Mouse (Mus musculus) lung, adult 18-20 months (tissue): ENCODE data around the gene Pxylp1.

Experiments
- DNase-seq, 2 experiments: peaks; one replicate each; pipeline ENCODE4 v3.0.0; 2022; ENCODE audit warnings: mixed read lengths in 2 of 2

The Pxylp1 gene

GRCm38 (mm10) chr9:96818822-96819481 is 73.5 kb downstream of the Pxylp1 start:
- no peak for DNase-seq

- DNase-seq: peak in 1 of 2 experiments; percentile 51
These were observed 74.2 kb downstream of the Pxylp1 start for GRCm38 (mm10) chr9:96818128-96818821.

GRCm38 (mm10) chr9:96811996-96812395 is 80.5 kb downstream of the Pxylp1 start:
- no peak for DNase-seq

- DNase-seq: no peak
These were observed 92.2 kb downstream of the Pxylp1 start for GRCm38 (mm10) chr9:96800131-96800825.

DNA sequence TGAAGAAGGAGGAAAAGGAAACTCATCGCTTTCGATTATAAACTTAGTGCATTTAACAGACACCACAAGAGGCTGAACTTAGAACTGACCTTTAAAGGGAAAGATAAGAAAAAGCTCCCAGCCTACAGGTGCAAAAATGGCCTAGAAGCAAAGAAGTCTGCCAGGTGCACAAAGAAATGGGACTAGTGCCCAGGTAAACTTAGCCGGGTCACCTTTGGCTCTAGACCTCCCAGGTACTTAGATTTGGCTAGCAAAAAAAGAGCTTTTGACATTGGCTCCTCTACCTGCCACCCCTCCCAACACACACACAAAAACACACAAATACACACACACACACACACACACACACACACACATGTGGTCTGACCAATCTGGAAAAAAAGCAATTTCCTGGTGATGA is 95.2 kb downstream of the Pxylp1 start:
- peak; percentile 24 to 29 for DNase-seq

GRCm38 (mm10) chr9:96795399-96795928 is 97.0 kb downstream of the Pxylp1 start:
- no peak for DNase-seq

DNA sequence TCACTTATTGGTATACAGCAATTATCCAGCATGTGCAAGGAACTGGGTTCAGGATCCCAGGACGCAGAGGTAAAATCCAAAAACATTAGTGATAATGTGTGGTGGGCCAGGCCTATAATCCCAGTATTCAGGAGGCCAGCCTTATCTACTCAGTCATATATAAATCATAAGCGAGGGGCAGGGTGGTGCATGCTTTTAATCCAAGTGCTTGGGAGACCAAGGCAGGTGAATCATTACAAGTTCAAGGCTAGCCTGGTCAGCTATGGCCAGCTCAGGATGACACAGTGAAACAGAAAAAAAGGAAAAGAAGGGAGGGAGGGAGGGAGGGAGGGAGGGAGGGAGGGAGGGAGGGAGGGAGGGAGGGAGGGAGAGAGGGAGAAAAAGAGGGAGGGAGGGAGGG is 97.9 kb downstream of the Pxylp1 start:
- no peak for DNase-seq

GRCm38 (mm10) chr9:96792543-96792942 is 99.9 kb downstream of the Pxylp1 start:
- no peak for DNase-seq

GRCm38 (mm10) chr9:96790389-96791007 is 102.0 kb downstream of the Pxylp1 start:
- no peak for DNase-seq

DNA sequence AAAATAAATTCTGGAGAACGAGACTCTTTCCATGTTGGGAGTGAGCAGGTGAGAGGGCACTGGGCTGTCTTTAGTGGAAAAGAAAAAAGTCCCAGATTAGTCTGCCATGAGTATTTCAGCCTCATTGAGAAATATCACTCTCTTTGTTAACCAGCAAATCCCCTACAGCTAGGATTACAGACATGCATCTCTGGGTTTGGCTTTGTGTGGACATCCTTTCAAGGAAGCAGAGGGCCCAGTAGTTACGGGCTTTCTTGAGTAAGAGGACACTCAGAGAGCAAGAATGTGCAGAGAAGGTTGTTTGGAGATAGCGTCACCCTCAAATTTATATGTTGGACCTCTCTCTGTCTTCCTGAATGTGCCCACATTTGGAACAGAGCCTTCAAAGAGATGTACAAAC is 102.6 kb downstream of the Pxylp1 start:
- no peak for DNase-seq

- DNase-seq: no peak
These were observed 104.7 kb downstream of the Pxylp1 start for GRCm38 (mm10) chr9:96787797-96788196.

GRCm38 (mm10) chr9:96785871-96786342 is 106.6 kb downstream of the Pxylp1 start:
- DNase-seq: no peak

GRCm38 (mm10) chr9:96785187-96785586 is 107.3 kb downstream of the Pxylp1 start:
- no peak for DNase-seq

DNA sequence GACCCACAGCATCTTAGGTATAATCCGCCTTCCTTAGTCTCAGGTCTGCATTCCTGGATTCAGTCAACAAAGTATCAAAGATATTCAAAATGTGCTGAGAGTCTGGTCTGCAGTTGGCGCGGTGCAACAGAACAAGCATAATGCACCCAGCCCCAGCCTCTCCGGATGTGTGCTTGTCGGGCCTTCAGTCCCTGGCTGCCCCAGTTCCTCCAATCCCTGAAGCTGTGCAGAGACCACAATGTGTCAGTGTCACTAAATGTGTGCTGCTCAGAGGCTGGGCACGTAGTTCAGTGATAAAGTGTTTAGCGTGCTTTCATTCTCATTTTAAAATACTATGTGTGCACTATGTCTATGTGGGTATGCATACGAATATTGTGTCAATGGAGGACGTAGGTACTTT is 108.8 kb downstream of the Pxylp1 start:
- DNase-seq: no peak

GRCm38 (mm10) chr9:96783258-96783657 is 109.2 kb downstream of the Pxylp1 start:
- no peak for DNase-seq

- DNase-seq: no peak
These were observed 110.4 kb downstream of the Pxylp1 start for GRCm38 (mm10) chr9:96782062-96782461.
